8 mouse cellular contexts compared by ENCODE assay signal in the genomic region with DNA sequence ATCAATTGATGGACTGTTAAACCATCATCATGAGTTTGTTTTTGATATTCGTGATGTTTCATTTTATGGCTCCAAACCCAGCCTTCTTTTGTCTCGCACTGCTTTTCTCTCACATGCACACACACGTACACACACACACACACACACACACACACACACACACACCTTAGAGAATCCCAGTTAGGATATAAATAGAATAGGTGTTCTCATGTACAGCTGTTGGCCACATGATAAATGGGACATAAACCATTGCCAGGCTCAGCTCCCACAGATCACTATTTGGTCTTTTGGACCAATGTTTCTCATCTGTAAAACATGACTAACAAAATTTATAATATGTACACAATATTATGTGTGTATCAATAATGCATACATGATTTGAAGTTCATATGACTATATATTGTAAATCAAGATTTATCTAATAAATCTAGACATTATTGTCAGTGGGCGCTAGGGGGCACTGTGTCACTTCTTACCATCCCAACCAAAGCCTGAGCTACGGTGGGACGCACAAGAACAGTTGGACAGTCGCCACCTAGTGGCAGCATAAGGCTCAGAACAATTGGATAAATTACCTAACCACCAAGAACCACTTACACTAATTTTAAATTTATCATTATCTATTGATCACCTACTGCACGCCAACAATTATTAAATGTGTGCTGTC.
DNase-seq lines count a peak whose midpoint lies in the region; ATAC-seq and TF ChIP-seq lines count a peak whose summit lies in the region.

No protein-coding gene starts in this region.

- H3K36me3 ChIP-seq in MEL (ENCODE audit: control insufficient read depth in 1 of 2, insufficient read depth in 2 of 2, low read length in 2 of 2) = no peaks in the 10 kb centered on the region
- H3K36me3 ChIP-seq in forebrain, embryonic 15.5 days = no peaks in the 10 kb centered on the region
- no peaks in the 10 kb centered on the region for H3K36me3 ChIP-seq in hindbrain, embryonic 11.5 days (ENCODE audit: control insufficient read depth, insufficient read depth, low read length)
- no peaks in the 10 kb centered on the region for H3K36me3 ChIP-seq in lung, postnatal 0 days (ENCODE audit: insufficient read depth, low read length)

- no peaks in the 10 kb centered on the region for H3K79me2 ChIP-seq in MEL (ENCODE audit: control insufficient read depth, insufficient read depth, low read length, poor library complexity)

- no peak overlapping the region for H3K4me2 ChIP-seq in forebrain, embryonic 15.5 days (replicated peaks)
- no peak overlapping the region for H3K4me2 ChIP-seq in hindbrain, embryonic 11.5 days (replicated peaks; ENCODE audit: low read depth, low read length)
- H3K4me2 ChIP-seq in lung, postnatal 0 days (replicated peaks; ENCODE audit: low read depth, low read length) = no peak overlapping the region

- TF ChIP-seq EP300 in MEL (IDR thresholded peaks at IDR 0.05; ENCODE audit: low read depth in 1 of 2, low read length in 2 of 2) = no peak
- no peak for TF ChIP-seq EP300 in lung, postnatal 0 days (IDR thresholded peaks at IDR 0.05)

- ATAC-seq in forebrain, embryonic 15.5 days (replicated peaks) = peak; percentile 79
- ATAC-seq in hindbrain, embryonic 11.5 days (ENCODE audit: low FRiP score) = peak; percentile 87
- peak; percentile 61; the same call in 1 of the 2 replicates for ATAC-seq in lung, postnatal 0 days

- TF ChIP-seq RAD21 in MEL (IDR thresholded peaks at IDR 0.05; ENCODE audit: low read depth, low read length) = peak; percentile 86

- peak; percentile 89 for DNase-seq in MEL (ENCODE audit: low read depth, low spot score)
- peak; percentile 76 for DNase-seq in c-Kit-positive CD71-positive TER-119-positive erythroid progenitor cells, embryonic 14.5 days (ENCODE audit: low spot score)
- peak; percentile 89 for DNase-seq in hindbrain, embryonic 11.5 days (ENCODE audit: low spot score)
- peak; percentile 66 to 83 for DNase-seq in layer of hippocampus, adult 8-10 months (ENCODE audit: low spot score in 2 of 2)
- peak; percentile 93 for DNase-seq in lung, postnatal 0 days (ENCODE audit: low spot score)
- peak; percentile 95 for DNase-seq in retina, embryonic 14.5 days (ENCODE audit: low spot score)
- DNase-seq in thymus, postnatal 36 days = peak; percentile 84 to 86

- TF ChIP-seq CTCF in MEL (IDR thresholded peaks at IDR 0.05 in 2 of 3, conservative IDR thresholded peaks at IDR 0.05 in 1 of 3; ENCODE audit: control insufficient read depth in 1 of 3, insufficient read depth in 1 of 3, low read depth in 2 of 3, low read length in 3 of 3, poor library complexity in 1 of 3, severe bottlenecking in 1 of 3) = peak in 2 of 3 experiments; percentile 75 to 92; a peak in 5 of 6 replicates
- TF ChIP-seq CTCF in lung, postnatal 0 days (IDR thresholded peaks at IDR 0.05) = peak; percentile 99

- no peak overlapping the region for H3K27ac ChIP-seq in MEL (ENCODE audit: control insufficient read depth, low read depth, low read length)
- no peak overlapping the region for H3K27ac ChIP-seq in forebrain, embryonic 15.5 days (replicated peaks)
- no peak overlapping the region for H3K27ac ChIP-seq in hindbrain, embryonic 11.5 days (ENCODE audit: low read depth, low read length)
- no peak overlapping the region for H3K27ac ChIP-seq in lung, postnatal 0 days (ENCODE audit: low read length)

- 34% methylated on average over 8 of the region's 8 CpGs for WGBS in forebrain, embryonic 15.5 days
- 30% methylated on average over 8 of the region's 8 CpGs for WGBS in hindbrain, embryonic 11.5 days
- WGBS in lung, postnatal 0 days = 30% methylated on average over 8 of the region's 8 CpGs

- TF ChIP-seq POLR2A in MEL (IDR thresholded peaks at IDR 0.05; ENCODE audit: control insufficient read depth in 1 of 2, insufficient read depth in 1 of 2, low read depth in 1 of 2, low read length in 2 of 2, poor library complexity in 1 of 2) = no peak

- no peaks in the 10 kb centered on the region for H3K9me3 ChIP-seq in MEL (replicated peaks; ENCODE audit: insufficient read depth, low read length)
- no peaks in the 10 kb centered on the region for H3K9me3 ChIP-seq in forebrain, embryonic 15.5 days
- no peaks in the 10 kb centered on the region for H3K9me3 ChIP-seq in hindbrain, embryonic 11.5 days (ENCODE audit: control insufficient read depth, low read length)
- no peaks in the 10 kb centered on the region for H3K9me3 ChIP-seq in lung, postnatal 0 days (ENCODE audit: low read length)

- H3K4me3 ChIP-seq in MEL (ENCODE audit: control insufficient read depth in 1 of 2, insufficient read depth in 1 of 2, low read depth in 2 of 2, low read length in 2 of 2) = no peak overlapping the region
- no peak overlapping the region for H3K4me3 ChIP-seq in forebrain, embryonic 15.5 days
- H3K4me3 ChIP-seq in hindbrain, embryonic 11.5 days (ENCODE audit: low read depth, low read length) = no peak overlapping the region
- H3K4me3 ChIP-seq in lung, postnatal 0 days (ENCODE audit: low read depth, low read length) = no peak overlapping the region

- H3K4me1 ChIP-seq in MEL (ENCODE audit: control insufficient read depth in 1 of 2, insufficient read depth in 2 of 2, low read length in 2 of 2) = no peaks in the 10 kb centered on the region
- H3K4me1 ChIP-seq in forebrain, embryonic 15.5 days = no peaks in the 10 kb centered on the region
- H3K4me1 ChIP-seq in hindbrain, embryonic 11.5 days (replicated peaks; ENCODE audit: control insufficient read depth, insufficient read depth, low read length) = no peaks in the 10 kb centered on the region
- no peaks in the 10 kb centered on the region for H3K4me1 ChIP-seq in lung, postnatal 0 days (ENCODE audit: insufficient read depth, low read depth, low read length)

- no peaks in the 10 kb centered on the region for H3K27me3 ChIP-seq in MEL (ENCODE audit: control insufficient read depth in 1 of 2, insufficient read depth in 2 of 2, low read length in 2 of 2)
- no peaks in the 10 kb centered on the region for H3K27me3 ChIP-seq in forebrain, embryonic 15.5 days
- H3K27me3 ChIP-seq in hindbrain, embryonic 11.5 days (ENCODE audit: control insufficient read depth, insufficient read depth, low read length) = no peaks in the 10 kb centered on the region
- H3K27me3 ChIP-seq in lung, postnatal 0 days (replicated peaks; ENCODE audit: insufficient read depth, low read length) = no peaks in the 10 kb centered on the region

- no peak overlapping the region for H3K9ac ChIP-seq in MEL (ENCODE audit: control insufficient read depth, low read depth, low read length, poor library complexity, severe bottlenecking)
- no peak overlapping the region for H3K9ac ChIP-seq in forebrain, embryonic 15.5 days (replicated peaks)
- H3K9ac ChIP-seq in hindbrain, embryonic 11.5 days (ENCODE audit: low read depth, low read length) = no peak overlapping the region
- no peak overlapping the region for H3K9ac ChIP-seq in lung, postnatal 0 days (replicated peaks; ENCODE audit: low read depth)

TF ChIP-seq in MEL, 35 proteins besides CTCF, POLR2A, EP300 and RAD21:
- no peak for TF ChIP-seq MXI1 (IDR thresholded peaks at IDR 0.05; ENCODE audit: low read depth, low read length)
- no peak for TF ChIP-seq CHD2 (IDR thresholded peaks at IDR 0.05; ENCODE audit: low read length)
- TF ChIP-seq POLR2AphosphoS5 (IDR thresholded peaks at IDR 0.05; ENCODE audit: borderline replicate concordance, low read depth, low read length) = no peak
- TF ChIP-seq JUND (IDR thresholded peaks at IDR 0.05; ENCODE audit: low read depth, low read length) = no peak; the same call in 1 of the 2 replicates
- no peak for TF ChIP-seq MYC (IDR thresholded peaks at IDR 0.05; ENCODE audit: low read depth, low read length)
- no peak for TF ChIP-seq MAX (IDR thresholded peaks at IDR 0.05; ENCODE audit: low read length)
- no peak for TF ChIP-seq SIN3A (IDR thresholded peaks at IDR 0.05; ENCODE audit: low read length)
- TF ChIP-seq POLR2AphosphoS2 (IDR thresholded peaks at IDR 0.05; ENCODE audit: low read length) = no peak
- TF ChIP-seq MYB (IDR thresholded peaks at IDR 0.05; ENCODE audit: low read depth, low read length) = no peak
- no peak for TF ChIP-seq TBP (IDR thresholded peaks at IDR 0.05; ENCODE audit: low read depth, low read length)
- no peak for TF ChIP-seq TCF12 (IDR thresholded peaks at IDR 0.05; ENCODE audit: low read depth, low read length)
- TF ChIP-seq TAL1 (IDR thresholded peaks at IDR 0.05; ENCODE audit: low read length) = no peak
- no peak for TF ChIP-seq ELF1 (IDR thresholded peaks at IDR 0.05; ENCODE audit: low read depth, low read length)
- peak; percentile 76 for TF ChIP-seq ZC3H11A (IDR thresholded peaks at IDR 0.05; ENCODE audit: low read depth, low read length)
- no peak for TF ChIP-seq BHLHE40 (IDR thresholded peaks at IDR 0.05; ENCODE audit: borderline replicate concordance, low read depth, low read length)
- TF ChIP-seq GABPA (IDR thresholded peaks at IDR 0.05; ENCODE audit: low read depth, low read length) = no peak
- TF ChIP-seq SMC3 (IDR thresholded peaks at IDR 0.05; ENCODE audit: low read depth, low read length) = peak; percentile 93
- TF ChIP-seq HCFC1 (IDR thresholded peaks at IDR 0.05; ENCODE audit: low read depth, low read length) = no peak
- TF ChIP-seq GATA1 (IDR thresholded peaks at IDR 0.05; ENCODE audit: low read depth, low read length) = peak; percentile 65; the same call in 1 of the 2 replicates
- TF ChIP-seq NELFE (IDR thresholded peaks at IDR 0.05; ENCODE audit: low read depth, low read length) = no peak
- TF ChIP-seq KAT2A (conservative IDR thresholded peaks at IDR 0.05; ENCODE audit: low read depth, low read length) = no peak
- TF ChIP-seq ZNF384 (IDR thresholded peaks at IDR 0.05; ENCODE audit: low read depth, low read length) = no peak
